Mouse (Mus musculus) stomach, embryonic 14.5 days (tissue): ENCODE results near the gene 2010111I01Rik. TPM values are rescaled to one million over a fixed set of nuclear protein-coding genes. Genes with fewer than 3 reads are reported as not detected.

Experiments used
- ATAC-seq: fragments of 200-750 bp; cut with Nextera tagmentation; 2 replicates; pipeline ENCODE4 v1.8.0; 2017; ENCODE audit warnings: low read depth, moderate TSS enrichment; ENCODE audit not compliant: insufficient number of reproducible peaks, insufficient read depth, low FRiP score
- H3K27ac ChIP-seq: fragments of 300-500 bp; sonication (generic); 2 replicates; pipeline ENCODE4 v1.5.1; 2014; ENCODE audit warnings: mild to moderate bottlenecking, low read length, moderate library complexity, mixed read lengths
- H3K27me3 ChIP-seq: fragments of 300-500 bp; sonication (generic); 2 replicates; pipeline ENCODE4 v1.6.1; 2014; ENCODE audit warnings: low read length, control low read depth, mixed read lengths; ENCODE audit not compliant: control insufficient read depth, insufficient read depth
- H3K36me3 ChIP-seq: fragments of 300-500 bp; sonication (generic); 2 replicates; pipeline ENCODE4 v1.6.1; 2014; ENCODE audit warnings: mild to moderate bottlenecking, control low read depth, low read length, moderate library complexity, mixed read lengths; ENCODE audit not compliant: control insufficient read depth, insufficient read depth
- H3K4me1 ChIP-seq: fragments of 300-500 bp; sonication (generic); 2 replicates; pipeline ENCODE4 v1.6.1; 2014; ENCODE audit warnings: low read length, control low read depth, mixed read lengths; ENCODE audit not compliant: control insufficient read depth, insufficient read depth
- H3K4me2 ChIP-seq: fragments of 300-500 bp; sonication (generic); replicated peaks from 2 replicates; pipeline ENCODE4 v1.6.1; 2014; ENCODE audit warnings: low read depth, low read length, control low read depth
- H3K4me3 ChIP-seq: fragments of 300-500 bp; sonication (generic); 2 replicates; pipeline ENCODE4 v1.5.1; 2014; ENCODE audit warnings: low read depth, low read length, control low read depth
- H3K9ac ChIP-seq: fragments of 300-500 bp; sonication (generic); replicated peaks from 2 replicates; pipeline ENCODE4 v1.6.1; 2014; ENCODE audit warnings: low read depth, mild to moderate bottlenecking, control low read depth, low read length, moderate library complexity, mixed read lengths
- H3K9me3 ChIP-seq: fragments of 300-500 bp; sonication (generic); 2 replicates; pipeline ENCODE4 v1.6.1; 2016; ENCODE audit warnings: low read depth, low read length, control low read depth; ENCODE audit not compliant: control insufficient read depth
- WGBS: fragments of 180-500 bp; shearing (Covaris S2); extraction: QIAGEN DNeasy Blood & Tissue Kit; methylation state at CpG from one replicate; pipeline ENCODE4 v1.1.7; 2014; 5-methylcytosine and 5-hydroxymethylcytosine counted together
- polyA plus RNA-seq: library from polyadenylated mRNA; unstranded; fragments of >200 nt; fragmentation: Nextera tagmentation; extraction: Ambion mirVana; gene quantifications from 2 replicates; pipeline ENCODE4 v1.2.1, GENCODE M21; 2014

Gene 2010111I01Rik
- polyA plus RNA-seq, 1 experiment from 2014 or later: 140 TPM

- Histone ChIP-seq H3K4me1 (no peaks in the 10 kb centered on the region), H3K27ac (no peak overlapping the region), H3K9ac (no peak overlapping the region), H3K36me3 (no peaks in the 10 kb centered on the region), H3K4me2 (no peak overlapping the region), H3K27me3 (no peaks in the 10 kb centered on the region), H3K9me3 (no peaks in the 10 kb centered on the region), H3K4me3 (no peak overlapping the region)
- ATAC-seq: no peak
- WGBS: 80% methylated on average over 1 of the region's 1 CpGs
Measured at GRCm38 (mm10) chr13:63198038-63198437, 233.3 kb downstream of the 2010111I01Rik start.

- H3K27me3 ChIP-seq: no peaks in the 10 kb centered on the region
- 68% methylated on average over 2 of the region's 2 CpGs for WGBS
Measured at GRCm38 (mm10) chr13:63199588-63199987, 234.9 kb downstream of the 2010111I01Rik start.

GRCm38 (mm10) chr13:63203502-63204278, 239.0 kb downstream of the 2010111I01Rik start:
- no peak overlapping the region for H3K27ac ChIP-seq
- WGBS: 79% methylated on average over 8 of the region's 8 CpGs
- H3K9ac ChIP-seq: no peak overlapping the region
- no peak overlapping the region for H3K4me2 ChIP-seq
- H3K36me3 ChIP-seq: no peaks in the 10 kb centered on the region
- no peaks in the 10 kb centered on the region for H3K27me3 ChIP-seq
- H3K4me1 ChIP-seq: no peaks in the 10 kb centered on the region
- no peak overlapping the region for H3K4me3 ChIP-seq
- no peaks in the 10 kb centered on the region for H3K9me3 ChIP-seq
- no peak for ATAC-seq

More at GRCm38 (mm10) chr13:63199588-63199987, 234.9 kb downstream of the 2010111I01Rik start:
- no peaks in the 10 kb centered on the region for H3K36me3 ChIP-seq
- no peaks in the 10 kb centered on the region for H3K9me3 ChIP-seq
- H3K4me2 ChIP-seq: no peak overlapping the region
- H3K9ac ChIP-seq: no peak overlapping the region
- H3K27ac ChIP-seq: no peak overlapping the region
- no peaks in the 10 kb centered on the region for H3K4me1 ChIP-seq
- ATAC-seq: no peak
- H3K4me3 ChIP-seq: no peak overlapping the region

- Histone ChIP-seq H3K9ac (no peak overlapping the region), H3K4me2 (no peak overlapping the region), H3K27ac (no peak overlapping the region), H3K27me3 (no peaks in the 10 kb centered on the region), H3K9me3 (no peaks in the 10 kb centered on the region), H3K36me3 (no peaks in the 10 kb centered on the region), H3K4me3 (no peak overlapping the region), H3K4me1 (no peaks in the 10 kb centered on the region)
- 79% methylated on average over 4 of the region's 4 CpGs for WGBS
- no peak for ATAC-seq
Measured at GRCm38 (mm10) chr13:63205750-63206149, 241.1 kb downstream of the 2010111I01Rik start.

GRCm38 (mm10) chr13:63206396-63206795, 241.7 kb downstream of the 2010111I01Rik start:
- Histone ChIP-seq H3K36me3 (no peaks in the 10 kb centered on the region), H3K4me1 (no peaks in the 10 kb centered on the region), H3K9ac (no peak overlapping the region), H3K4me2 (no peak overlapping the region), H3K4me3 (no peak overlapping the region), H3K27me3 (no peaks in the 10 kb centered on the region), H3K9me3 (no peaks in the 10 kb centered on the region), H3K27ac (no peak overlapping the region)
- no peak for ATAC-seq
- 31% methylated on average over 1 of the region's 1 CpGs for WGBS

GRCm38 (mm10) chr13:63216537-63216936, 251.8 kb downstream of the 2010111I01Rik start:
- Histone ChIP-seq H3K4me2 (no peak overlapping the region), H3K27ac (no peak overlapping the region), H3K9ac (no peak overlapping the region), H3K4me1 (no peaks in the 10 kb centered on the region), H3K9me3 (no peaks in the 10 kb centered on the region), H3K4me3 (no peak overlapping the region), H3K27me3 (no peaks in the 10 kb centered on the region), H3K36me3 (no peaks in the 10 kb centered on the region)
- ATAC-seq: no peak

GRCm38 (mm10) chr13:63223026-63223770, 258.5 kb downstream of the 2010111I01Rik start:
- H3K4me3 ChIP-seq: no peak overlapping the region
- no peak for ATAC-seq
- no peak overlapping the region for H3K9ac ChIP-seq
- no peaks in the 10 kb centered on the region for H3K27me3 ChIP-seq
- H3K4me2 ChIP-seq: no peak overlapping the region
- H3K4me1 ChIP-seq: no peaks in the 10 kb centered on the region
- H3K9me3 ChIP-seq: no peaks in the 10 kb centered on the region
- H3K27ac ChIP-seq: no peak overlapping the region
- H3K36me3 ChIP-seq: no peaks in the 10 kb centered on the region
- 97% methylated on average over 7 of the region's 8 CpGs for WGBS

GRCm38 (mm10) chr13:63225796-63226583, 261.3 kb downstream of the 2010111I01Rik start:
- Histone ChIP-seq H3K27me3 (no peaks in the 10 kb centered on the region), H3K9ac (no peak overlapping the region), H3K4me2 (no peak overlapping the region), H3K27ac (no peak overlapping the region), H3K4me3 (no peak overlapping the region), H3K9me3 (no peaks in the 10 kb centered on the region), H3K36me3 (no peaks in the 10 kb centered on the region), H3K4me1 (0 out of 2 replicates have a peak, but pooled peaks cover 1% of the 10 kb centered on the region)
- ATAC-seq: no peak
- 72% methylated on average over 8 of the region's 8 CpGs for WGBS
